Mouse (Mus musculus) hindbrain, embryonic 16.5 days (tissue): ENCODE measurements around the gene Msrb3. TPM values are rescaled to one million over a fixed set of nuclear protein-coding genes. Genes with fewer than 3 reads are reported as not detected.

ENCODE experiments used
- ATAC-seq: fragments of 200-750 bp; cut with Nextera tagmentation; 2 replicates; pipeline ENCODE4 v1.8.0; 2017; ENCODE audit warnings: moderate TSS enrichment, moderate library complexity
- H3K27ac ChIP-seq: fragments of 300-500 bp; sonication (generic); 2 replicates; pipeline ENCODE4 v1.5.1; 2014; ENCODE audit warnings: low read depth, mild to moderate bottlenecking, control low read depth, low read length, moderate library complexity
- H3K27me3 ChIP-seq: fragments of 300-500 bp; sonication (generic); replicated peaks from 2 replicates; pipeline ENCODE4 v1.6.1; 2014; ENCODE audit warnings: low read length; ENCODE audit not compliant: control insufficient read depth, insufficient read depth
- H3K36me3 ChIP-seq: fragments of 300-500 bp; sonication (generic); 2 replicates; pipeline ENCODE4 v1.6.1; 2014; ENCODE audit warnings: mild to moderate bottlenecking, low read length, moderate library complexity, mixed read lengths; ENCODE audit not compliant: control insufficient read depth, insufficient read depth
- H3K4me1 ChIP-seq: fragments of 300-500 bp; sonication (generic); 2 replicates; pipeline ENCODE4 v1.6.1; 2014; ENCODE audit warnings: low read depth, low read length; ENCODE audit not compliant: control insufficient read depth, insufficient read depth
- H3K4me2 ChIP-seq: fragments of 300-500 bp; sonication (generic); 2 replicates; pipeline ENCODE4 v1.6.1; 2014; ENCODE audit warnings: mild to moderate bottlenecking, low read length, control low read depth, moderate library complexity
- H3K4me3 ChIP-seq: fragments of 300-500 bp; sonication (generic); 2 replicates; pipeline ENCODE4 v1.5.1; 2014; ENCODE audit warnings: mild to moderate bottlenecking, low read length, control low read depth, moderate library complexity
- H3K9ac ChIP-seq: fragments of 300-500 bp; sonication (generic); 2 replicates; pipeline ENCODE4 v1.6.1; 2014; ENCODE audit warnings: low read depth, mild to moderate bottlenecking, control low read depth, low read length, moderate library complexity
- H3K9me3 ChIP-seq: fragments of 300-500 bp; sonication (generic); 2 replicates; pipeline ENCODE4 v1.6.1; 2014; ENCODE audit warnings: mild to moderate bottlenecking, low read length, moderate library complexity; ENCODE audit not compliant: control insufficient read depth
- WGBS: fragments of 180-500 bp; shearing (Covaris S2); extraction: QIAGEN DNeasy Blood & Tissue Kit; methylation state at CpG from one replicate; pipeline ENCODE4 v1.1.7; 2014; 5-methylcytosine and 5-hydroxymethylcytosine counted together
- polyA plus RNA-seq: library from polyadenylated mRNA; unstranded; fragments of >200 nt; fragmentation: Nextera tagmentation; extraction: Ambion mirVana; gene quantifications from 2 replicates; pipeline ENCODE4 v1.2.1, GENCODE M21; 2015

Msrb3 gene
- polyA plus RNA-seq, 1 experiment from 2014 or later, result 1.8 TPM

- ATAC-seq, result peak; percentile 67
- Histone ChIP-seq H3K9me3 (no peaks in the 10 kb centered on the region), H3K27me3 (no peaks in the 10 kb centered on the region), H3K36me3 (no peaks in the 10 kb centered on the region), H3K27ac (no peak overlapping the region), H3K4me2 (no peak overlapping the region), H3K4me3 (no peak overlapping the region), H3K4me1 (no peaks in the 10 kb centered on the region), H3K9ac (no peak overlapping the region)
- WGBS, result 22% methylated on average over 10 of the region's 10 CpGs
Measured at GRCm38 (mm10) chr10:120787202-120787601, 111.7 kb downstream of the Msrb3 start.

GRCm38 (mm10) chr10:120784516-120784915 lies 114.4 kb downstream of the Msrb3 start:
- 0 out of 2 replicates have a peak, but pooled peaks have one; percentile 14 for ATAC-seq
- Histone ChIP-seq H3K4me1 (no peaks in the 10 kb centered on the region), H3K27ac (no peak overlapping the region), H3K9me3 (no peaks in the 10 kb centered on the region), H3K9ac (no peak overlapping the region), H3K4me3 (no peak overlapping the region), H3K27me3 (no peaks in the 10 kb centered on the region), H3K4me2 (no peak overlapping the region), H3K36me3 (no peaks in the 10 kb centered on the region)
- WGBS, result 46% methylated on average over 5 of the region's 5 CpGs

GRCm38 (mm10) chr10:120783393-120783792 lies 115.5 kb downstream of the Msrb3 start:
- Histone ChIP-seq H3K4me3 (no peak overlapping the region), H3K9me3 (no peaks in the 10 kb centered on the region), H3K27me3 (no peaks in the 10 kb centered on the region), H3K4me2 (no peak overlapping the region), H3K4me1 (no peaks in the 10 kb centered on the region), H3K27ac (no peak overlapping the region), H3K9ac (no peak overlapping the region), H3K36me3 (no peaks in the 10 kb centered on the region)
- 78% methylated on average over 9 of the region's 9 CpGs for WGBS
- no peak for ATAC-seq

GRCm38 (mm10) chr10:120777499-120777898 lies 121.4 kb downstream of the Msrb3 start:
- no peak overlapping the region for H3K4me2 ChIP-seq
- H3K9ac ChIP-seq, result no peak overlapping the region
- H3K4me3 ChIP-seq, result no peak overlapping the region
- no peaks in the 10 kb centered on the region for H3K9me3 ChIP-seq
- no peak for ATAC-seq
- H3K4me1 ChIP-seq, result no peaks in the 10 kb centered on the region
- WGBS, result 82% methylated on average over 3 of the region's 3 CpGs
- no peak overlapping the region for H3K27ac ChIP-seq
- no peaks in the 10 kb centered on the region for H3K27me3 ChIP-seq
- H3K36me3 ChIP-seq, result no peaks in the 10 kb centered on the region

GRCm38 (mm10) chr10:120775361-120775760 lies 123.5 kb downstream of the Msrb3 start:
- Histone ChIP-seq H3K4me3 (no peak overlapping the region), H3K36me3 (no peaks in the 10 kb centered on the region), H3K27ac (no peak overlapping the region), H3K27me3 (no peaks in the 10 kb centered on the region), H3K4me1 (no peaks in the 10 kb centered on the region), H3K4me2 (no peak overlapping the region), H3K9ac (no peak overlapping the region), H3K9me3 (no peaks in the 10 kb centered on the region)
- ATAC-seq, result no peak
- 92% methylated on average over 4 of the region's 4 CpGs for WGBS

GRCm38 (mm10) chr10:120767418-120767817 lies 131.5 kb downstream of the Msrb3 start:
- no peaks in the 10 kb centered on the region for H3K36me3 ChIP-seq
- H3K9ac ChIP-seq, result no peak overlapping the region
- H3K4me1 ChIP-seq, result peaks cover 6% of the 10 kb centered on the region

GRCm38 (mm10) chr10:120765398-120765797 lies 133.5 kb downstream of the Msrb3 start:
- Histone ChIP-seq H3K9me3 (no peaks in the 10 kb centered on the region), H3K9ac (no peak overlapping the region), H3K27ac (no peak overlapping the region), H3K4me1 (peaks cover 6% of the 10 kb centered on the region), H3K4me2 (no peak overlapping the region), H3K27me3 (no peaks in the 10 kb centered on the region), H3K36me3 (no peaks in the 10 kb centered on the region), H3K4me3 (no peak overlapping the region)
- 89% methylated on average over 11 of the region's 11 CpGs for WGBS
- ATAC-seq, result no peak

More at GRCm38 (mm10) chr10:120767418-120767817, 131.5 kb downstream of the Msrb3 start:
- no peak overlapping the region for H3K4me3 ChIP-seq
- H3K4me2 ChIP-seq, result no peak overlapping the region
- no peak overlapping the region for H3K27ac ChIP-seq
- no peaks in the 10 kb centered on the region for H3K27me3 ChIP-seq
- H3K9me3 ChIP-seq, result no peaks in the 10 kb centered on the region
- no peak for ATAC-seq
- WGBS, result 98% methylated on average over 3 of the region's 3 CpGs

GRCm38 (mm10) chr10:120763656-120764466 lies 135.0 kb downstream of the Msrb3 start:
- H3K4me2 ChIP-seq, result no peak overlapping the region

GRCm38 (mm10) chr10:120762958-120763357 lies 135.9 kb downstream of the Msrb3 start:
- no peak for ATAC-seq
- H3K27me3 ChIP-seq, result no peaks in the 10 kb centered on the region
- no peak overlapping the region for H3K27ac ChIP-seq
- no peak overlapping the region for H3K9ac ChIP-seq
- H3K4me1 ChIP-seq, result peaks cover 6% of the 10 kb centered on the region
- WGBS, result 65% methylated on average over 12 of the region's 12 CpGs
- H3K9me3 ChIP-seq, result no peaks in the 10 kb centered on the region
- no peak overlapping the region for H3K4me3 ChIP-seq
- no peak overlapping the region for H3K4me2 ChIP-seq
- no peaks in the 10 kb centered on the region for H3K36me3 ChIP-seq

More at GRCm38 (mm10) chr10:120763656-120764466, 135.0 kb downstream of the Msrb3 start:
- Histone ChIP-seq H3K4me1 (peaks cover 6% of the 10 kb centered on the region), H3K27ac (no peak overlapping the region), H3K9ac (no peak overlapping the region), H3K9me3 (no peaks in the 10 kb centered on the region), H3K36me3 (no peaks in the 10 kb centered on the region), H3K27me3 (no peaks in the 10 kb centered on the region), H3K4me3 (no peak overlapping the region)
- peak; percentile 91 for ATAC-seq
- whole genome bisulfite sequencing, result 45% methylated on average over 13 of the region's 13 CpGs
